Mouse (Mus musculus) limb, embryonic 13.5 days (tissue): ENCODE measurements at regions not wholly inside any gene's neighbourhood (a gene's known extent, or its start where the extent isn't known, plus 50 kb on each side); places are given as distances from the start of the nearest gene placed in this dataset.

Experiments
- ATAC-seq: fragments of 200-750 bp; cut with Nextera tagmentation; 2 replicates; pipeline ENCODE4 v1.8.0; 2017; ENCODE audit warnings: low read depth, moderate number of reproducible peaks, moderate TSS enrichment; ENCODE audit not compliant: low FRiP score
- H3K27ac ChIP-seq: fragments of 300-500 bp; sonication (generic); 2 replicates; pipeline ENCODE4 v1.5.1; 2015; ENCODE audit warnings: inconsistent platforms, mild to moderate bottlenecking, moderate library complexity
- H3K27me3 ChIP-seq: fragments of 300-500 bp; sonication (generic); 2 replicates; pipeline ENCODE4 v1.6.1; 2015; ENCODE audit warnings: mild to moderate bottlenecking, inconsistent platforms
- H3K36me3 ChIP-seq: fragments of 300-500 bp; sonication (generic); 2 replicates; pipeline ENCODE4 v1.6.1; 2015; ENCODE audit warnings: inconsistent platforms, mild to moderate bottlenecking, moderate library complexity
- H3K4me1 ChIP-seq: fragments of 300-500 bp; sonication (generic); 2 replicates; pipeline ENCODE4 v1.6.1; 2015; ENCODE audit warnings: inconsistent platforms
- H3K4me2 ChIP-seq: fragments of 300-500 bp; sonication (generic); replicated peaks from 2 replicates; pipeline ENCODE4 v1.6.1; 2015; ENCODE audit warnings: inconsistent platforms, mild to moderate bottlenecking, moderate library complexity
- H3K4me3 ChIP-seq: fragments of 300-500 bp; sonication (generic); 2 replicates; pipeline ENCODE4 v1.5.1; 2015; ENCODE audit warnings: moderate library complexity, mild to moderate bottlenecking, inconsistent platforms
- H3K9ac ChIP-seq: fragments of 300-500 bp; sonication (generic); 2 replicates; pipeline ENCODE4 v1.6.1; 2015; ENCODE audit warnings: mild to moderate bottlenecking, inconsistent platforms
- H3K9me3 ChIP-seq: fragments of 300-500 bp; sonication (generic); 2 replicates; pipeline ENCODE4 v1.6.1; 2016; ENCODE audit warnings: inconsistent platforms
- WGBS: fragments of 180-500 bp; shearing (Covaris S2); methylation state at CpG from one replicate; pipeline ENCODE4 v1.1.7; 2015; 5-methylcytosine and 5-hydroxymethylcytosine counted together

- no peak overlapping the region for H3K27ac ChIP-seq
- no peak overlapping the region for H3K4me3 ChIP-seq
- peaks cover 3% of the 10 kb centered on the region; the same call in 1 of the 2 replicates for H3K9me3 ChIP-seq
- no peaks in the 10 kb centered on the region for H3K36me3 ChIP-seq
- no peaks in the 10 kb centered on the region for H3K27me3 ChIP-seq
- no peak overlapping the region for H3K4me2 ChIP-seq
- H3K4me1 ChIP-seq: 0 out of 2 replicates have a peak, but pooled peaks cover under 1% of the 10 kb centered on the region
- WGBS: 90% methylated on average over 13 of the region's 13 CpGs
- no peak overlapping the region for H3K9ac ChIP-seq
- ATAC-seq: no peak
Observed at GRCm38 (mm10) chr1:88572161-88572560, 62.3 kb upstream of the Glrp1 start.

- no peak for ATAC-seq
Observed at GRCm38 (mm10) chr1:88568447-88569053, 58.7 kb upstream of the Glrp1 start.

GRCm38 (mm10) chr1:88567198-88567597 is 57.3 kb upstream of the Glrp1 start:
- H3K4me3 ChIP-seq: no peak overlapping the region
- no peak overlapping the region for H3K9ac ChIP-seq
- 92% methylated on average over 1 of the region's 1 CpGs for WGBS
- no peak overlapping the region for H3K4me2 ChIP-seq
- no peak for ATAC-seq
- no peak overlapping the region for H3K27ac ChIP-seq
- peaks cover 2% of the 10 kb centered on the region; the same call in 1 of the 2 replicates for H3K9me3 ChIP-seq
- no peaks in the 10 kb centered on the region for H3K36me3 ChIP-seq
- H3K27me3 ChIP-seq: no peaks in the 10 kb centered on the region
- H3K4me1 ChIP-seq: no peaks in the 10 kb centered on the region

More at GRCm38 (mm10) chr1:88568447-88569053, 58.7 kb upstream of the Glrp1 start:
- 83% methylated on average over 6 of the region's 6 CpGs for WGBS
- Histone ChIP-seq H3K4me1 (no peaks in the 10 kb centered on the region), H3K27me3 (no peaks in the 10 kb centered on the region), H3K9ac (no peak overlapping the region), H3K9me3 (peaks cover 3% of the 10 kb centered on the region; the same call in 1 of the 2 replicates), H3K4me3 (no peak overlapping the region), H3K36me3 (no peaks in the 10 kb centered on the region), H3K4me2 (no peak overlapping the region), H3K27ac (no peak overlapping the region)

GRCm38 (mm10) chr1:88566426-88566825 is 56.6 kb upstream of the Glrp1 start:
- Histone ChIP-seq H3K4me3 (no peak overlapping the region), H3K4me2 (no peak overlapping the region), H3K9me3 (no peaks in the 10 kb centered on the region), H3K4me1 (no peaks in the 10 kb centered on the region), H3K27ac (no peak overlapping the region), H3K9ac (no peak overlapping the region), H3K27me3 (no peaks in the 10 kb centered on the region), H3K36me3 (no peaks in the 10 kb centered on the region)
- no peak for ATAC-seq

GRCm38 (mm10) chr1:88564825-88565224 is 55.0 kb upstream of the Glrp1 start:
- WGBS: 79% methylated on average over 4 of the region's 4 CpGs
- no peaks in the 10 kb centered on the region for H3K9me3 ChIP-seq

GRCm38 (mm10) chr1:88562361-88562760 is 52.5 kb upstream of the Glrp1 start:
- H3K4me3 ChIP-seq: no peak overlapping the region
- 0 out of 2 replicates have a peak, but pooled peaks cover 6% of the 10 kb centered on the region for H3K9me3 ChIP-seq
- no peak overlapping the region for H3K27ac ChIP-seq
- H3K27me3 ChIP-seq: no peaks in the 10 kb centered on the region
- no peak overlapping the region for H3K4me2 ChIP-seq
- peaks cover 5% of the 10 kb centered on the region; the same call in 1 of the 2 replicates for H3K4me1 ChIP-seq
- H3K9ac ChIP-seq: no peak overlapping the region
- ATAC-seq: no peak
- WGBS: 34% methylated on average over 3 of the region's 3 CpGs
- H3K36me3 ChIP-seq: no peaks in the 10 kb centered on the region

More at GRCm38 (mm10) chr1:88564825-88565224, 55.0 kb upstream of the Glrp1 start:
- ATAC-seq: no peak
- Histone ChIP-seq H3K36me3 (no peaks in the 10 kb centered on the region), H3K4me2 (no peak overlapping the region), H3K4me3 (no peak overlapping the region), H3K4me1 (no peaks in the 10 kb centered on the region), H3K27me3 (no peaks in the 10 kb centered on the region), H3K9ac (no peak overlapping the region), H3K27ac (no peak overlapping the region)

GRCm38 (mm10) chr1:88560771-88561170 is 50.9 kb upstream of the Glrp1 start:
- H3K4me2 ChIP-seq: no peak overlapping the region
- 39% methylated on average over 8 of the region's 8 CpGs for WGBS

More at GRCm38 (mm10) chr1:88560771-88561170, 50.9 kb upstream of the Glrp1 start:
- Histone ChIP-seq H3K9me3 (0 out of 2 replicates have a peak, but pooled peaks cover 6% of the 10 kb centered on the region), H3K4me3 (no peak overlapping the region), H3K27me3 (no peaks in the 10 kb centered on the region), H3K4me1 (peaks cover 5% of the 10 kb centered on the region; the same call in 1 of the 2 replicates), H3K9ac (no peak overlapping the region), H3K36me3 (no peaks in the 10 kb centered on the region), H3K27ac (no peak overlapping the region)
- ATAC-seq: no peak
